Mouse (Mus musculus) T-helper 2 cell (primary cell): ENCODE results near the gene Pirt.

ENCODE experiments used
- in situ Hi-C: fragments of 300-600 bp; cut with MboI, MseI; formaldehyde crosslinking; loops from one replicate; pipeline ENCODE4 v1.15.1; 2025; ENCODE audit warnings: high pct_unique_total_duplicates

Gene Pirt

DNA sequence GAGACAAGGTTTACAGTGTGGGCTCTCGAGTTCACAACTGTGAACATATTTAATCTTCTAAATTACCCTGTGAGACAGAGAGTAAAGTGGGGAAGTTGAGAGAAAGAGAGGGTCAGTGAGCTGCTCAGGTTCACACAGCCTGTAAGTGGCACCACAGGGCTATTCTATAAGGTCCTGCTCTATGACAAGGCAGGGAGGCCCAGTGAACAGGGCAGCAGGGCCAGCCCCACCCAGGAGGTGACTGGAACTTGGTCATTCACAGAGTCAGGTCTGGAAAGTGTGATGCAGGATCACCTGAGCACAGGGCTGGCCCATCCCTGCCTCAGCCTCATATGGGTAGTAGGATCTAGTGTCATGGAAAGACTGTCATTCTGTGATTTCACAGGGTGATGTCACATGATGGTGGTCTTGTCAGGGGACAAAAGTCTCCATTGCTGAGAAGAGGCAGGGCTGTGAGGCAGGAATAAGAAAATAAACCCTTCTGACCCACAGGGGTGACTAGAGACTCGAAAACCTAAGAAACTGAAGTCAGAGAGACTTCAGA, 33.5 kb downstream of the Pirt start:
- in situ Hi-C loops, result no loop called here

DNA sequence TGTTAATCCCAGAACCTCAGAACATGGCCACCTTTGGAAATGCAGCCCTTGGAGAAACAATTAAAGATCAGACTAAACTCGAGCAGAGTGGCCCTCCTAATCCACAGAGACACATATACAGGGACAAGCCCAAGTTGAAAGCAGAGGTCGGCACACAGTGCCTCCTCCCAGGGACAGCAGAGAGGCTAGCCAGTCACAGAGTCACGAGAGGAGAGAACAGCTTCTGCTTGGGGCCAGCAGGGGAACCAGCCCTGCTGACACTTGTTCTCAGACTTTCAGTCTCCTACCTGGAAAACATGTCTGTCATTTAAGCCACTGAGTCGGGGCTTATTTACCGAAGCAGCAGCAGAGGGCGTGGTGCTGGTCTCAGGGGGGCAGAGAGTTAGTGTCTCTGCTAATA, 34.7 kb downstream of the Pirt start:
- in situ Hi-C loops, result no loop called here

DNA sequence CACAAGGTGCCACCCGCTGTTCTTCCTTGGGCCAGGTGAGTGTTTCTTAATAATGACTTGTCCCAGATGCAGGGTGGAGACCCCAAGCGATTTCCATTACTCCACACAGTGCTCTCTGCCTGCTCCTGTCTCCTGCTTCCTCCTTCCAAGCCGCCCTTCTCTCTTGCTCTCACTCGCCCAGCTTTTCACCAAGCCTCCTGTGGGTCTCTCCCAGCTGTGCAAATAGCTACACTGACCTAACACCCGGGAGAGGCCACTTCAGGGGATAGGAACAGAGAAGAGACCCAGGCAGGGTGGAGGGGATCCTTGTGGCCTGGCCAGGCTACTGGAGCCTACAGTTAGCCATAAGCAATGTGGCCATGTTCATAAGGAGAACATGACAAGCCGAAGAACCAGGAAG, 35.1 kb downstream of the Pirt start:
- in situ Hi-C loops, result no loop called here

DNA sequence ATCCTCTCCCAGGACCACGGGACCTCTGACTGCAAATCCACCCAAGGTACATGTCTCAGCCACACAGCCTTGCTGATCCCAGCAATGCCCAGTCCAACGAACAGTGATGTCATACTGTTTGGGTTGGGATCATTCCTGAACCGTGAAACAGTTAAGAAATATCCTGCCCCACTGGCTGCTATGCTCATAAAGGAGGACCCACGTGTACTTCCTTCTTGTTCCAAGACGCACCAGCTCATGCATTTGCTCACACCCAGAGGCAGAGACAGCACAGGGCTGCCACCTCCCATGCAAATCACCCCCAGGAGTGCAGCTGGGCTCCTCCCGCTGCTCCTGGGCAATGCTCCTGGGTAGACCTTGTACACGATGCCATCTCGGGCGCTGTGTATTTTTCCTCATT, 44.5 kb downstream of the Pirt start, which contains the start of gene Tmem238l:
Tmem238l (plus strand) TSS at position 336 of the 400 bp plus-strand sequence.
- in situ Hi-C loops, result no loop called here

DNA sequence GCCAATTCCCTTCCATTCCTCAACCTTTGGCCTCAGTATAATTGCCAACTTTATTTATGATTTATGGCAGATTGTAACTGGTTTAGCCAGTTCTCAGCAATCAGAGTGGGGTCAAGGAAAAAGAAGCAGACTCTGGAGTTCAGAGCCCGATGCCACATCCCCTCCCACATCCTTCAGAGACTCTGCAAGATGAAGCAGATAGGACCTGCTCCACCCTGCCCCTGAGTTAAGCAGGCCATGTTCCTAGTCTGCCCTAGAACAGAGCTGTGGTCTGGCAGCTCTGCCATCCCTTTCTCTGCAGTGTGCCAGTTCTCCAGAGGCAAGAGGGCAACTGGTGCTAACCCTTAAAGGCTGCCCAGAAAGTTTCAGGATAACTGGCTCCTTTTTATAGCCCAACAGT, 49.0 kb downstream of the Pirt start:
- in situ Hi-C loops, result no loop called here

DNA sequence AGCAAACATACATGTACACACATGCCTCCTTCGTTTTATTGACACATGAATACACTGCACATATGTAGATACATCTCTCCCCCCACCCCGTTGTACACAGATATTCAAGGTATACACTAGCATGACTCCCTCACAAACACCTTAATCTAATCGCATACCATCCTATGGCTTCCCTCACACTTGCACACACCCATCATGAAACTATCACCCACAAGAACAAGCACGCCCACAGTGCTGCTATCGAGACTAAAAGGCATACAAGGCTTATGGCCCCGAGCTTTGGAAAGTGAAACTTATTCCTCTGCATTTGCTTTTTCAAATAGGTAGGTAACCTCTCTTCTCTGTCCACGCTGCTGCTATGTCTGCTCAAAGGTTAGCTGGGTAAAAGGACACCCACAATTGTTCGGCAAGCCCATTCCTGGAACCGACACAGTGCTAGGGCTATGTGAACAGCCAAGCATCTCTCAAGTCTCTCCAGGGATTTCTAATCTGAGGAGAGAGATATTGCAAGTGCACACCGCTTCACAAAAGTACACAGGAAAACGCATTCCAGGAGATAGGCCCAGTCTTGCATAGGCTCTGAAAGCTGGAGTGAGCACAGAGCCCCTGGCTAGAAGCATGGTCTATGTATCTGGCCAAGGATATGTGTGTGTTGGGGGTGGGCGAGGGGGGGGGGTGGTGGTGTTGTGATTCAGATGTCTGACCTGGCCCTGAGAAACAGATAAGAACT, 49.8 kb downstream of the Pirt start:
- in situ Hi-C loops, result no loop called here

DNA sequence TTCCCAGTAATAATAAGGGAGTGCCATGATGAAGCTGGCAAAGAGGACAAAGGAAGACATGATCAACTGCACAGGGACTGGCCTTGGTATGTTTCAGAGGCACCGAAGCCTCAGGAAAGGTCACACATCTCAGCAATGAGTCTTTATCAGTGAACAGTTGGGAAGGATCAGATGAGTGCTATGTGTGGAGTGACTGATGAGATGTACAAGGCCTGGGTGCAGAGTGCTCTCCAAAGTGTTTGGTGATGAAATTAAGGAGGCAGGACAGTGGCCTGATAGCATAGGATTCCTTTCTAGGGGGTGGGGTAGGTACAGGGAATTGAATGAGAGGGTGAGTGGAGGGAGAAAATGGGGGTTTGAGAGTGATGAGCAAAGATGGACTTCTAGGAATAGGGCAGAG, 51.7 kb downstream of the Pirt start:
- in situ Hi-C loops, result no loop called here

DNA sequence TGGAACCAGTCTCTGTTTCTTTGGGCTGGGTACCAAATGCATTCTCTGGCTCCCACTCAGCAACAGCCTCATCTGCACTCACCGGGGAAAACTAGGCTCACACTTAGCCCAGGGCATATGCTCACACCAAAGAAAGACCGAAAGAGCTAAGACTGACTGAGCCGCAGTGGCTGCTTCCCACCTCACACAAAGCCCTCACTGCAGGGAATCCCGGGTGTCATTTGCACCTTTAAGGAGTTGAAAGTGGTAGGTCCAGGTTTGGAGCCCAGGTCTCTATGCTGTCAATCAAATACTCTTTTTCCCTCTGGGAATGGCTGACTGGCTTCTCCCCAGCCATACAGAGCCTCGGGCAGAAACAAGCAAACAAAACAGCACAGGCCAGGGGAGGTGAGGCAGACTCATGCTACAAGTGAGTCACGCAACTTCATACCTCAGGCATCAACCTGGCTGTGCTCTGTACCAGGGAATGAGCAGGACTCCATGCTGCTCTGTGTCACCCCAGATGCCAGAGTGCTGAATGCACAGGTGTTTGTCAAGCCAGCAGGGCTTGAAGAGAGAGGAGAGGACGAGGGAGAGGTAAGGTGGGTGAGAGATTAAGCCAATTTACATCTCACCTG, 54.8 kb downstream of the Pirt start:
- in situ Hi-C loops, result no loop called here

DNA sequence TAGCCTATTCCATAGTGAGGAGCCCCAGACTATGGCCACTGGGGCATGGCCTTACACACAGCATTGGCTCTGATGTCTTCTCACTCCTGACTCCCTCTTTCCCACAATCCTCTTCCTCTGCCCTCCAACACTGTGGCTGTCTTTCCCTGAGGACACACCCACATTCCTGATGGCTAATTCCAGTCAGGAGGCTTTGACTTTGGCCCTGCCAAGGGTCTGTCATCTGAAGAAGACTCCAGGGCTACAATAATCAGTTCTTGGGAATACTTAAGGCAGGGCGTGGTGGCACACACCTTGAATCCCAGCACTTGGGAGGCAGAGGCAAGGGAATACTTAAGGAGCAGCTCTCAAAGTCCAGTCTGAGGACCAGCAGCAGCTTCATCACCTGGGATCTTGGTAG, 56.8 kb downstream of the Pirt start:
- in situ Hi-C loops, result no loop called here

DNA sequence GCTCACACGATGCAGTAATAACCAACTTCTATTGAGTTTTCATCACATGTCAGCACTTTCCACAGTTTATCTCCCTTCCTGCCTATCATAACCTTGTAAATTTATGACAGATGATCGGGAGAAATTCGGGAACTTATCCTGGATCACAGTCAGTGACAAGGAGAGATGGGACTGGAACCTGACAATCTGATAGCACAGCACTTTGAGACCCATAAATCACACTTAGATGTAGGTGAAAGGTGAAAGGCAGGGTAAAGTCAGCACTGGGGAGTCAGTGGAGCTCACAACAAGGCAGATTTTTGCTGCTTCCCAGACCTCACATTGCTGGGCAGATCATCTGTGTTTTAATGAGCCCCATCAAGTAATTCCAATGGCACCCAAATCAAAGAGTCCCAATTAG, 61.7 kb downstream of the Pirt start:
- in situ Hi-C loops, result no loop called here

DNA sequence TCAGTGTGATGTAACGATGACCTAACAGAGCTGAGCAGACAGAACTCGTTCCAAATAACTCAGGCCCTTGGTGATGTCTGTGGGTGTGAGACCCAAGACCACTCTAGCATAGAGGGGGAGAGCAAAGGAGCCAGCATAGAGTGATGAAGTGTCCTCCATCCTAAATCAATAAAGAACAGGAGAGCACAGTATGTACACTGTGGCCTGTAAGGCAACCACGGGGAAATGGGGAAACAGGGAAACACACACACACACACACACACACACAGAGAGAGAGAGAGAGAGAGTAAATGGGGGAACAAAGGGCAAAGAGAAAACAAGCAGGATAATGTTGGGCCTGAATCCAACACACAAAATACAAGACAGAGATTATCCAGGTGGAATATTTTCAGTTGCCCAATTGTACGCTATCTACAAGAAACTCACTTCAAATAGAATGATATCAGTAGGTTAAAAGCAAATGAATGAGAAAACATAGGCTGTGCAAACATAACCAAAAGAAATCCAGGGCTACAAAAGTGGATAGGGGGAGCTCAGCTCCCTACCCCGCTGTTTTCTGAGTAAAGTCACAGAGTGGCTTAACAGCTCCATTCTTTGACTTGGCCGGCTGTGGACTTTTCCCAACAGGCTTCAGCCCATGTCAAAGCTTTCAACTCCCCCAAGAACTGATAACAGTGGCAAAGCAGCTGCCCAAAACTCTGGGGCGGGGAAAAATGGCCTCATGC, 64.0 kb downstream of the Pirt start:
- in situ Hi-C loops, result no loop called here
